Mouse (Mus musculus) layer of hippocampus, postnatal 14 days (tissue): ENCODE results near the gene Rab21. TPM values are rescaled to one million over a fixed set of nuclear protein-coding genes. Genes with fewer than 3 reads are reported as not detected.
A peak's percentile ranks its signal among the peaks of the same experiment; 100 is the strongest.
"Not testable (repeated sequence)": the region's sequence is repeated elsewhere in the genome, so short reads cannot be mapped to it uniquely, and the experiment has no call there.

ENCODE experiments used
- DNase-seq, 2 experiments: peaks; one replicate each; pipeline ENCODE4 v3.0.0; 2021 to 2022; ENCODE audit warnings: low spot score in 2 of 2, mixed read lengths in 1 of 2
- total RNA-seq, 2 experiments: library from RNA; stranded (reverse); gene quantifications; 2 replicates each; pipeline ENCODE4 v1.2.3; 2021

Rab21 gene
- total RNA-seq, 2 experiments from 2014 or later: 54.4 to 55.4 TPM

GRCm38 (mm10) chr10:115329010-115329530 is 13.7 kb upstream of the Rab21 start:
- no peak for DNase-seq

DNA sequence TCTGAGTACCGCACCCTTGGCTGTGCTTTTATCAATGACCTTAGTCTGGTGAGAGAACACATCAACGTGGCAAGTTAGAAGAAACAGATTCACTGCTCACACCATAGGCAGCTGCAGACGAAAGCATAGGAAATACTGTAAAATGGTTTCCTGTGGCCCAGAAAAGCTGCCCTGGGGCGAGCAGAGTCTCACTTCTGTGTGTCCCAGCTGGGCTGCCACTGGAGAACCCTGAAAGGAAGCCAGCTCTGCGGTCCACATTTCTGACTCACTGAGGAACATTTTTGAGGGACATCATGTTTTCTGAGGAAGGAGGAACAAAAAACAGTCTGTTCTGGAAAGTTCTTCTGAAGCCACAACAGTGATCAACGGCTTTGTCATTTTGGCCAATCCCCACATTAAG is 13.1 kb upstream of the Rab21 start:
- DNase-seq: no peak

- DNase-seq: peak; percentile 56 to 78
Observed at GRCm38 (mm10) chr10:115323295-115323694, 7.9 kb upstream of the Rab21 start.

DNA sequence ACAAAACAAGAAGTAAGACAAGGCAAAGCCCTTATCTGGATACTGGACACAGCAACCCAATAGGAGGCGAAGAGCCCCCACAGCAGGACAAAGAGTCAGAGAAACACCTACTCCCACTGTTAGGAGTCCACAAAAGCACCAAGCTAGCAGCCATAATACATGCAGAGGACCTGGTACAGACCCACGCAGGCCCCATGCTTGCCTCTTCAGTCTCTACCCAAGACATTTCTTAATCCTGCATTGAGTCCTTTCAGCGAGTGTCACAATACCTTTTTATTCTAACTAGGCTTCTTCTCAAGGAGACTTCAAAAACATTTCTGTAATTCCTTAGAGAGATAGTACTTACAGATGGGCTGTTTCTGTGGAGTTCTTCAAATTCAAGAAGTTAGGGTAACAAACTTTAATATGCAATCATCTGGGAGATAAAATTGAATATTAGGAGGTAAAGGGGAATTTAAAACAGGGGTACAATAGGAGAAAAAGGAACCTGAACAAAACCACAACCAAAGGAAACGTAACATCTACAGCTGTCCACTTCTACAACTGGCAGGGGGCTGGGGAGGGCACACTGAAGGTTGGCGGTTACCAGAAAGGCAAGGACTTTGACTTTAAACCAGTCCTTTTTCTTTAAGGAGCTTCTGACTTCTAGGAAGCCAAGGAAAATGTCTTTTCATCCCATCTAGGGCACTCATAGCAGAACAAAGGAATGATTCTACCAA is 6.1 kb upstream of the Rab21 start:
- DNase-seq: no peak

DNA sequence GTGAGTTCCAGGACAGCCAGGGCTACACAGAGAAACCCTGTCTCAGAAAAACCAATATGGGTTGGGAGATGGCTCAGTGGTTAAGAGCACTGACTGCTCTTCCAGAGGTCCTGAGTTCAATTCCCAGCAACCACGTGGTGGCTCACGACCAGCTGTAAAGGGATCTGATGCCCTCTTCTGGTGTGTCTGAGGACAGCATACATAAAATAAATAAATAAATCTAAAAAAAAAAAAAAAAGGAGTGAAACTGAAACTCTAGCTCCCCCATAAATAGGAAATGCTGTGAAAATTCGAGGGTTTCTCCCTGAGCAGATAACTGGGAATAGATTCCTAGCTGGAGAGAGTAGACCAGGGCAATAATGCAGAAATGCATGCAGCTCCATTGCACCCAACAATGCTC is 3.0 kb upstream of the Rab21 start:
- DNase-seq: not testable (repeated sequence)

- no peak for DNase-seq
Observed at GRCm38 (mm10) chr10:115316313-115316712, 919 bp upstream of the Rab21 start.

DNA sequence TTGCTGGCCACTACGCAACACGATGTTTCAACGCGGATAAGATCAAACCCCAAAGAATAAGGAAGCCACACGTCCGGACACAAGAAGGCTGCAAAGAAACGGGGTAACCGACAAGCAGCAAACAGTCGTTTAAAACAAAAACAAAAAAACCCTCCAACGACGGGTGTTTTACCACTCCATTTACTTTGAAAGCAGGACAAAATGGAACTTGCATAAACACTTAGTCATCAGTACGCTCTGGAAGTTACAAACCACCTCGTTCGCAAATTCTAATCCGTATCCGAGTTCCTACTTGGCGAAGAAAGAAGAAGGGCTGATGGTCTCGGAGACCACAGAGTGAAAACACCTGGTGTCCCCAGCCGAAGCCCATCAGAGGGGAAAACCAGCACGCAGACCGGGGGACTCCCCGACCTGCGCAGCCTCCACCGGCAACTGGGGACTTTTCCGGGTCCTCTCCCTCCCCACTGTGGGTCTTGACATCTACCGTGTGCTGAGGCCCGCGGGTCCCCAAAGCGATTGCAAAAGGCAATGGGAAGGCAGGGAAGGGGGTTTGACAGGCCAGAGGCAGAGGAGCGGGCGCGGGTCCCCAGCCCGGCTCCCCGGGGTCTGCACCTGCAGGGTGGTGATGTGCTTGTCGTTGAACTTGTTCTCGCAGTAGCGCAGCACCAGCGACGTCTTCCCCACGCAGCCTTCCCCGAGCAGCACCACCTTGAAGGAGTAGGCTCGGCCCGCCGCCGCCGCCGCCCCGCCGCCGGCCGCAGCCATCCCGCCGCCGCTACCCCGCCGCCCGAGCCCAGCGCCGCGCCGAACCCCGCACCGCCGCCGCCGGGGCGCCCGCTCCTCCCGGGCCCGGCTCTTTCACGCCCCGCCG is 577 bp downstream of the Rab21 start:
- peak; percentile 29 to 41 for DNase-seq

DNA sequence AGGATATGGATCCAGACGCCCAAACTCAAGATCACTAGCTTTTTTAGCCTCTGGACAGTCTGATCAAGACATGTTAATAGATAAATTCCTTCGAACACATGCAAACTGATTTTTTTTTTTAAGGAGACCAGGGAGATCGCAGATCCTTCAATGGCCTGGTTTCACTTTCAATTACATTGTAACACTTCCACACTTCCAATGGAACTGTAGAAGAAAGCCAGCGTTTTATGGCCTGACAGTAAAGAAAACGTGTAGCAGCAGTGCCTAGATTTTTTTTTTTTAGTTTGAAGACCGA is 1.2 kb downstream of the Rab21 start:
- DNase-seq: no peak

DNA sequence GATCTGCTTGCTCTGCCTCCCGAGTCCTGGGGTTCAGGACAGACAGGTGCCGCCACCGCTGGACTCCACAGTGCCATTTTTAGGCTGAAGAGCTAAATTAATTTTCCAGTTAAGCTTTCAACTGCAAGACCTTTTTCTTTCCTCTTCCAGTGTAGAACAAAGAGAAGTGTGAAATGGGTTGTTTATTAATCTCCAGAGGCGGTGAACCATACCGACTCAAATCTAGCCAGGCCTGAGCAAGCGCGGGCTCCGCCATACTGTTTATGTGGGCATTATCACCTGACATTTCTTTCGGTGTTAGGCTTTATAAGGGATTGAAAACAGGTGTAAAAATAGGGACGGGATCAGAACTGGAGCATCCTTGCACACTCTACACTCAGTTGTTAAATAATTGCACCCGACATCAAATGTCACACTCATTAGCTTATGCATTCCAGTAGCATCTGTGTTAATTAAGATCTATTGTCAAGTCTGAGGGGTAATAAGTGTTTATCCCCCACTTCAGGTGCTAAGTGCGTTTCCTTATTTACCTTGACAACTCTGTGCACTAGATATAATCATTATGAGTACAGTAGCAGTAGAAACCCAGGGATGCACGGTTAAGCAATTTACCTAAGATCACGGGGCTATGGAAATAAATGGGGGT is 1.6 kb downstream of the Rab21 start:
- no peak for DNase-seq

DNA sequence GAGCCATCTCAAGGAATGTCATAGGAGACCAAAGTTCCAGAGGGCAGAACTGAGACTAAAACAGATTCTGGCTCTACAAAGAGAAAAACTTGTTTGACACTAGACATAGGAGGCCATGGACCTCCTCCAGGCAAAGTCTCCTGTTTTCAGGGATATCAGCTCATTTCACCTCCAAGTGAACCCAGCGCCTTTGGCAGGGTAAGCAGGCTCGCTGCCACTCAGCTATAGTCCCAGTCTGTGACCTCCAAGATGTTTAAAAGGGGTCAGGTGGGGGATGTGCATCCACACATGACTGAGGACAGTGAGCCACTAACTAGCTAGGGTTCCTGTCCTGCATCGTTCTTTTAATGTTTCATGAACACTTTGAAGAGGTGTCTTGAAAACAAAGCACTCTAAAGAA is 2.7 kb downstream of the Rab21 start:
- DNase-seq: no peak

- DNase-seq: no peak
Observed at GRCm38 (mm10) chr10:115312194-115312593, 3.2 kb downstream of the Rab21 start.

GRCm38 (mm10) chr10:115311263-115311965 is 4.0 kb downstream of the Rab21 start:
- no peak for DNase-seq

GRCm38 (mm10) chr10:115309191-115309590 is 6.2 kb downstream of the Rab21 start:
- no peak for DNase-seq

- no peak for DNase-seq
Observed at GRCm38 (mm10) chr10:115307331-115307875, 8.0 kb downstream of the Rab21 start.

DNA sequence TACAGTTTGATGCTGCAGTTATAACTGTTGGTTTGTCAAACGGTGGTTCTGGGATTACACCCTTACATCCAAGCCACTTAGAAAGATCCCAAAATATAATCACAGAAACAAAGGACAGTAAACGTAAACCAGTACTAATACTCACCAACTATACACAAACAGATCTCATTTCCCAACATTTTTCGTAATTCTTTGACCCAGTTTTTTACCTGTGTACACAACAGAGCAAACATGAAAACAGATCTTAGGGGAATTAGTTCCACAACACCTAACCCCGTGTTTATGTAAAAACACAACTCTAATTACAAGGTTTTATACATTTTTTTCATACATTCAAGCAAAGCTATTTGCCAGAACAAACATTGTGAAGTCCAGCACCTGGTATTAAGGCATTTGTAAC is 16.7 kb downstream of the Rab21 start:
- no peak for DNase-seq

DNA sequence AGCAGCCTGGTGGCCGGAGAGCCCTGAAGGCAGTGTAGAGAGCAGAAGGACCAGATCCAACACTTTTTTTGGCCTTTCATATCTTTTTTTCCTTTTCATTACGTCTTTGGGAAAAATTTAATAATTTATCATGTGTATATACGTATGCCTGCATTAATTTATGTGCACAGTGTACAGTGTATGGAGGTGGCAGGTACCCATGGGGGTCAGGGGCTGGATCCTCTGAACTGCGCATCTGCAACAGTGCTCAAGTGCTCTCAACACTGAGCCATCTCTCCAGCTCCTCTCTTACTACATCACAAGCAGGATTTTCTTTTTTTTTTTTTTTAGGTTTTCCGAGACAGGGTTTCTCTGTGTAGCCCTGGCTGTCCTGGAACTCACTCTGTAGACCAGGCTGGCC is 17.8 kb downstream of the Rab21 start:
- no peak for DNase-seq

DNA sequence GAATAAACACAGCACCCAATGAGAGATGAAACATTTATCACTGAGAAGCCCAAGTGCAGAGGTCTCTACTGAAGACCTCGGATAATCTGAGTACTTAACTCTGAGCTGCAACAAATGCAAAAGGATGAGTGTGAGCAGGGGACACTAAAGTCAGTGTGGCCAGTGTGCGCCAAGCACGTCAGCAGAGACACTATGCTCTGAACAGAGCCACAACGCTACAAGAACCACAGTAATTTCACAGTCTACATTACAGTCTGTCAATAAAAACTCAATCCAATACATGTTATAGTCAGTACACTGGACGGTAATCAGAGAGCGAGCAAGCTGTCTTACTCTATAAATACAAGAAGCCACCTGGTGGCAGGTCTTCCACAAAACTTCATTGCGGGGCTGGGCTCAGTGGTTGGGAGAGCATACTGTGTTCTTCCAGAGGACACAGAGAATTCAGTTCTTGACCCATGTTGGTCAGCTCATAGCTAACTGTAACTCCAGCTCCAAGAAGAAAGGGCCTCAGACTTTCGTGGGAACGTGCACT is 18.9 kb downstream of the Rab21 start:
- DNase-seq: no peak

GRCm38 (mm10) chr10:115295162-115295561 is 20.2 kb downstream of the Rab21 start:
- no peak for DNase-seq

GRCm38 (mm10) chr10:115294715-115295114 is 20.7 kb downstream of the Rab21 start:
- DNase-seq: no peak

- DNase-seq: no peak
Observed at GRCm38 (mm10) chr10:115293946-115294345, 21.4 kb downstream of the Rab21 start.

DNA sequence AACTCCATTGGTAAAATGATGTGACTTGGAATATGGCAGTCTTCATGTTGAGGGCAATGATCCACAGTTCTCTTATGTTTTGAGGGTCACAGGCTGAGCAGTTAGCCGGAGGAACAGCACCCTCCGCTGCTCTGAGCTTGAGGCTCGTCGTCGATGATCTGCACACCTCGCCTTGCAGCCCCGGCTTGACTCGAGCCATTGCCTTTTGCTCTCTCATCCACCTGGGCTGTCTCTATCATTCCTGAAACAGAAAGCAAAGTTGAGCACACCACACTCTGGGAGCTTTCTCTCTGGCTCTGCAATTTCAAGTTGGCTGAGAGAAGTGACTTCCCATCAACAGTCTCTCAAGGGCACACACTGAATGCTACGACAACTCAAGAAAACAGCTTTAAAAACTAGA is 24.7 kb downstream of the Rab21 start:
- DNase-seq: no peak
